Mouse (Mus musculus) heart, embryonic 11.5 days (tissue): ENCODE data around the gene Skap2. TPM values are rescaled to one million over a fixed set of nuclear protein-coding genes. Genes with fewer than 3 reads are reported as not detected.

Experiments
- ATAC-seq: fragments of 200-750 bp; cut with Nextera tagmentation; replicated peaks from 2 replicates; pipeline ENCODE4 v1.8.0; 2017; ENCODE audit warnings: moderate library complexity; ENCODE audit not compliant: insufficient number of reproducible peaks, low FRiP score, low TSS enrichment
- H3K27ac ChIP-seq: fragments of 300-500 bp; sonication (generic); 2 replicates; pipeline ENCODE4 v1.5.1; 2014; ENCODE audit warnings: mild to moderate bottlenecking, low read depth, low read length
- H3K27me3 ChIP-seq: fragments of 300-500 bp; sonication (generic); 2 replicates; pipeline ENCODE4 v1.6.1; 2014; ENCODE audit warnings: mild to moderate bottlenecking, low read length, mixed read lengths; ENCODE audit not compliant: control insufficient read depth, insufficient read depth
- H3K36me3 ChIP-seq: fragments of 300-500 bp; sonication (generic); 2 replicates; pipeline ENCODE4 v1.6.1; 2014; ENCODE audit warnings: mild to moderate bottlenecking, low read length, moderate library complexity, mixed read lengths; ENCODE audit not compliant: control insufficient read depth, insufficient read depth
- H3K4me1 ChIP-seq: fragments of 300-500 bp; sonication (generic); 2 replicates; pipeline ENCODE4 v1.6.1; 2014; ENCODE audit warnings: low read length; ENCODE audit not compliant: control insufficient read depth, insufficient read depth
- H3K4me2 ChIP-seq: fragments of 300-500 bp; sonication (generic); 2 replicates; pipeline ENCODE4 v1.6.1; 2014; ENCODE audit warnings: mild to moderate bottlenecking, moderate library complexity
- H3K4me3 ChIP-seq: fragments of 300-500 bp; sonication (generic); 2 replicates; pipeline ENCODE4 v1.5.1; 2014; ENCODE audit warnings: low read depth, low read length
- H3K9ac ChIP-seq: fragments of 300-500 bp; sonication (generic); 2 replicates; pipeline ENCODE4 v1.6.1; 2014; ENCODE audit warnings: mild to moderate bottlenecking, low read depth, low read length, moderate library complexity
- H3K9me3 ChIP-seq: fragments of 300-500 bp; sonication (generic); replicated peaks from 2 replicates; pipeline ENCODE4 v1.6.1; 2016; ENCODE audit warnings: low read length; ENCODE audit not compliant: control insufficient read depth
- WGBS: fragments of 180-500 bp; shearing (Covaris S2); extraction: QIAGEN DNeasy Blood & Tissue Kit; methylation state at CpG from one replicate; pipeline ENCODE4 v1.1.7; 2014; ENCODE audit not compliant: insufficient replicate concordance; 5-methylcytosine and 5-hydroxymethylcytosine counted together
- polyA plus RNA-seq: library from polyadenylated mRNA; unstranded; fragments of >200 nt; fragmentation: Nextera tagmentation; extraction: Ambion mirVana; gene quantifications from 2 replicates; pipeline ENCODE4 v1.2.1, GENCODE M21; 2014

Gene Skap2
- polyA plus RNA-seq, result 16.1 and 16.9 TPM in 2 replicates

DNA sequence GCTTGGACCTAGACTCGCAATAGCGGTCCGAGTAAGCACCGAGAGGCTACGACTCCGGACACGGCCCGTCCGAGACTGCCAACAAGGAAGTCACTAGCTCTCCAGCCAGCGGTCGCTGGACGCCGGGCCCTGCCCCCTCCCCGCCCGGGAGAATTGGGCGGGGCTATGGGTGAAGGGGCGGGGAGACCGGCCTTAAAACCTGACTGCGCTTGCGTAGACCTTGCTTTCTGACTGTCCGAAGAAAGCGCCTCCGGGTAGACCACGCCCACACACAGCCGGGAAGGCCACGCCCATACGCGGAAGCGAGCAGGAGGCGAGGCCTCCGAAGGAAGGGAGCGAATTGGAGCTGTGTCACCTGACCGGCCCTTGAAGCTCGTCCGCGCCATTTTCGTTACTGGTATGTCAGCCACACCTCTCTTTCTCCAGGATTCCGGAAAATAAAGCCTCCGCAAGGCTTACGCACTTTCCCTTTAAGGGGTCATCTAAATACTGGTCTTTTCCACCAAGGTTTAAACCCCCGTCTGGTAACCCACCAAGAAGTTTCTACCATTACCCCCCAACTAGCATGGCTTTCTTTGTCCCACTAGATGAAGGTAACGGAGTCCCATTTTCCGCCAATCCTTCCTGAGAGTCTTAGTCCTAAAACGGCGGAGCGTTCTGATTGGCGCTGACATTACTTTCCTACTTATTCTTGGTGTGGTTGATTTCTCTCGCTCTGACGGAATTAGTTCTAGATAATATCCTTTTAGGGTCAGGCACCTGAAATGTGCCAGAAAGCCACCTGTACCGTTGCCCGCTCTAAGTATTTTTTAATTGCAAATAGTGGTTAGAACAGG is at the start of gene Skap2:
Skap2 (minus strand) TSS at position 141 of the 836 bp plus-strand sequence.
- 1% methylated on average over 50 of the region's 51 CpGs for WGBS
- Histone ChIP-seq H3K36me3 (no peaks in the 10 kb centered on the region), H3K4me1 (no peaks in the 10 kb centered on the region), H3K9ac (peak within 1 kb of the TSS; percentile 57), H3K4me2 (peak within 1 kb of the TSS; percentile 82), H3K9me3 (no peaks in the 10 kb centered on the region), H3K27me3 (peaks cover 30% of the 10 kb centered on the region), H3K27ac (no peak within 1 kb of the TSS; the same call in 1 of the 2 replicates), H3K4me3 (peak within 1 kb of the TSS; percentile 77)
- peak; percentile 98 for ATAC-seq

DNA sequence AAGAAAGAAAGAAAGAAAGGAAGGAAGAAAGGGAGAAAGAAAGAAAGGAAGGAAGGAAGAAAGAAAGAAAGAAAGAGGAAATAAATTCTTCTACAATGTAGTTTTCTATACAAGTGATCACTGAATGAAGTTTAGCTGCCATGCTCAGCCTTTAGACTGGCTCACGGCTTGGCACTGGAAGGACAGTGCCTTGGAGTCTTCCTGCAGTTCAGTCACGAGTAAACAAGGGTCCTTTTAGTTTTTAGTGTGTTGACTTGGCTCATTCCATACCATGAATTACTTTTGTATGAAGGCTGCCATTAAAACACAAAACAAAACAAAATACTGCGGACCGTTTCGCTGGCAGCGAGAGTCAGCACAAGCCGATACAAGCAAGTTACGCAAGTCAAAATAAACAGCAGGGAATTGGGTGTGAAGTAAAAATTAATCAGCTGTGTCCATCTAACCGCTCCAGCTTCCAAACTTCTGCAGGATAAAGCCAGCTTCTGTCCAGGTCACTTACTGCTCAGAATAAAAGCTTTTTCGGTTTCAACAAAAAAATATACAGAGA is 46.6 kb upstream of the Skap2 start:
- WGBS, result 70% methylated on average over 10 of the region's 10 CpGs
- Histone ChIP-seq H3K4me1 (no peaks in the 10 kb centered on the region), H3K27ac (no peak overlapping the region), H3K4me2 (no peak overlapping the region), H3K4me3 (no peak overlapping the region), H3K9me3 (no peaks in the 10 kb centered on the region), H3K36me3 (no peaks in the 10 kb centered on the region), H3K9ac (no peak overlapping the region), H3K27me3 (peaks cover 16% of the 10 kb centered on the region; the same call in 1 of the 2 replicates)
- no peak for ATAC-seq

DNA sequence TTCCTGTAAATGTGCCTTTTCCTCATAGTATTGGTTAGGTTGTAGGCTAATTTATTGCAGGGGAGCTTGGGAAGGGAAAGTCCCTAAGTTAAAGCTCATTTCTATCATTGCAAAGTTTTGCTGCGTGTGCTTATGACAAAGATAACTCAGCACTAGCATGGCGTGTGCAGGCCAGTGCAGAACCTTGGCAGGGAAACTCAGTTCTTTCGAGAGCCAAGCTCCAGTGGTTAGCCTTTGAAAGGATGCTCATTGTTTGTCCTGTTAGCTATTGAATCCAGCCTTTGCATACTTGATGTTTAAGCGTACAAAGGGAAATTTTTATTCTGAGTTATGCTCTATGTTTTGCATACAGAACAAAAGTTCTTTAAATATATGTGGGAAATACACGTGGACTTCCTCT is 45.8 kb upstream of the Skap2 start:
- H3K9me3 ChIP-seq, result no peaks in the 10 kb centered on the region
- no peak overlapping the region for H3K4me3 ChIP-seq
- H3K27ac ChIP-seq, result no peak overlapping the region
- H3K27me3 ChIP-seq, result peaks cover 16% of the 10 kb centered on the region; the same call in 1 of the 2 replicates
- no peak overlapping the region for H3K4me2 ChIP-seq
- ATAC-seq, result no peak
- H3K36me3 ChIP-seq, result no peaks in the 10 kb centered on the region
- no peaks in the 10 kb centered on the region for H3K4me1 ChIP-seq
- no peak overlapping the region for H3K9ac ChIP-seq
- 69% methylated on average over 5 of the region's 5 CpGs for WGBS

DNA sequence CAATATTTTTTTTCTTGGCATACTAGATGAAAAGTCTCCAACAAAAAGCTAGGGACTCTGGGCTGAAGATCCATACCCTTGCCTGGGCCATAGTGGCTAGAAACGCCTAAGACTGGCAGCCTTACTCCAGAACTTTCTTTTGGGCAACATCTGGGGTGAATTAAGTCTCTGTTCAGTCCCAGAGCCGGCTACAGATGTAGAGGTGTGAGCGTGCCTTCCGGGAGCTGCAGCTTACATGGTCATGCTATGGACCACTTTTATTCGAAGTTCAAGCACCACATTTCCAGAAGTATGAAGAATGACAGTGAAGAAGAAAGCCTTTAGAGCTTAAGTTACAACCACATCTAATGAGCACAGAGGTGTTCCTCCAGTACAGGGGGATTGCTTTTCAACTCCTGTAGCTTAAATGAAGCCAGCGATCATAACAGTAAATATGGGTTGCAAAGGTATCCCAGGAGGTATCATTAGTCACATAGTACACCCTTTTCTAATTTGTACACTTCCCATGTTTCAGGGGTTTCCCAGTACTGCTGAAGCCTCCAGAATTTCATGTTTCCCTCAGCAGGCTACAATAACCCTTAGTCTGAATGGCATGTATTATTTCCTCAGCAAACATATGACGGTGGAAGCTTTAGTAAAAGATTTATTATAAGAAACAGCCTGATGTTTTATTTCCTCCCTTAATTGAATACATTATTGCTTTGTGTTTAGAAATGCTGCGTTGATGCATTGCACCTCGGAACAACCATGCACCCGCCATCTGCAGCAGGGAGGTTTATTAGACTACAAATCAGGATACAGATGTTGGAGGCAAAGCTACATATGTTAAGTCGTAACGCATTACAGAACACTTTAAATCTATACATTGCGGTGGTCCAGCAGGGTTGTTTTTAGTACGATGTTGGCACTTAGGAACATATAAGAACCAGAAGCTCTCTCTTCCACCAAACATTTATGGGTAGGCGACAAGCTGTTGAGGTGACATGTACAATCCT is 41.5 kb upstream of the Skap2 start:
- no peak overlapping the region for H3K4me2 ChIP-seq
- H3K9ac ChIP-seq, result no peak overlapping the region
- H3K36me3 ChIP-seq, result no peaks in the 10 kb centered on the region
- WGBS, result 75% methylated on average over 15 of the region's 15 CpGs
- H3K4me3 ChIP-seq, result no peak overlapping the region
- no peak overlapping the region for H3K27ac ChIP-seq
- no peak for ATAC-seq
- peaks cover 10% of the 10 kb centered on the region; the same call in 1 of the 2 replicates for H3K27me3 ChIP-seq
- H3K4me1 ChIP-seq, result no peaks in the 10 kb centered on the region
- H3K9me3 ChIP-seq, result no peaks in the 10 kb centered on the region

DNA sequence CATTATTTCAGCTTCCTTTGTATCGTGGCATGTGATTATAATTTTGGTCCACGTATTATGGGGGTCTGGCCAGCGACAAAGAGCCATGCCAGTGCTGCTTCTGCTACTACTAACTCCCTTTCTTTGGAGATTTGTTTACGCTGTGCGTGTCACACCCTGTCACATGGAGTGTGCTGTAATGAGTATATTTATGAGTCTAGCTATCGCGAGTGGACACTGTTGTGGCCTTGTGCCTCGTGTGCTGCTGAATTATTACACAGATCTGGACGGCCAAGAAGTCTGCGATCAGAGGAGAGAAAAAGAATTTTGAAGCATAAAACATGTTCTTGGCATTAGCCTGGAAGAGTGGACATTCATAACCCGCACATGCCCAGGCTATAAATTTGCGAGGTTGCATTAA is 37.7 kb upstream of the Skap2 start:
- H3K4me1 ChIP-seq, result no peaks in the 10 kb centered on the region
- H3K27me3 ChIP-seq, result no peaks in the 10 kb centered on the region
- no peak overlapping the region for H3K27ac ChIP-seq
- H3K9me3 ChIP-seq, result no peaks in the 10 kb centered on the region
- no peaks in the 10 kb centered on the region for H3K36me3 ChIP-seq
- no peak overlapping the region for H3K9ac ChIP-seq
- H3K4me3 ChIP-seq, result no peak overlapping the region
- no peak overlapping the region for H3K4me2 ChIP-seq
- no peak for ATAC-seq
- 83% methylated on average over 12 of the region's 12 CpGs for WGBS

DNA sequence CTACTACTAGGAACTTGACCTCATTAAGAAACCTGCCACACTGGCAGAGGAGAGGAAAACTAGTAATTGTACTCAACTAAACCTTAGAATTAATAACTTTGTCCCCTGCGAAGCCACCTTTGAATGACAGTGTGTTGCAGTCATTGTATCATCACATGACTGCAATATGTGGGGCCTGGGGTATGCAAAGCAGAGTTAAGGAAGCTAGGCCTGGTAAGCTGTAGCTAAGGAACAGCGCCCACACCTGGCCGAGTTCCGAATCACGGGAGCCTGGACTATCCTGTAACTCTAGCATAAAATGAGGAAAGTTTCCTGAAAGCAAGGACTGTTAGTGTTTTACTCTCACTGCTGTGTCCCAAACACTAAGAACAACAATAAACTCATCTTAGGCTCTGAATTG is 33.2 kb upstream of the Skap2 start:
- WGBS, result 43% methylated on average over 5 of the region's 5 CpGs
- H3K36me3 ChIP-seq, result no peaks in the 10 kb centered on the region
- no peak overlapping the region for H3K4me2 ChIP-seq
- H3K9me3 ChIP-seq, result no peaks in the 10 kb centered on the region
- ATAC-seq, result no peak
- no peaks in the 10 kb centered on the region for H3K4me1 ChIP-seq
- no peaks in the 10 kb centered on the region for H3K27me3 ChIP-seq
- no peak overlapping the region for H3K4me3 ChIP-seq
- H3K27ac ChIP-seq, result no peak overlapping the region
- no peak overlapping the region for H3K9ac ChIP-seq

DNA sequence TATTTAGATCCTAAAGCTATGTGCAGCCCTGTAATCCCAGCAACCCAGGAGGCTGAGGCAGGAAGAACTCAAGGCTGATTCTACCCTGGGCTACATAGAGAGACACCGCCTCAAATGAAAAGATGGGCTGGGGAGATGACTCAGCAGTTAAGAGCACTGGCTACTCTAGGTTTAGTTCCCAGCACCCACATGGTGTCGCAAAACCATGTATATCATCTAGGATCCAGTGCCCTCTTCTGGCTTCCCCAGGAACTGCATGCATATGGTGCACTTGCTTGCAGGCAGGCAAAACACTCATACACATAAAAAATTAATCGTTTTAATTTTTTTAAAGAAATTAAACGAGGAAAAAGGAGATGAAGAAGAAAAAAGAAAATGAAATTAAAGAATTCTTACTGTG is 23.7 kb upstream of the Skap2 start:
- Histone ChIP-seq H3K27ac (no peak overlapping the region), H3K4me1 (no peaks in the 10 kb centered on the region), H3K9me3 (no peaks in the 10 kb centered on the region), H3K36me3 (no peaks in the 10 kb centered on the region), H3K27me3 (no peaks in the 10 kb centered on the region), H3K4me2 (no peak overlapping the region), H3K9ac (no peak overlapping the region), H3K4me3 (no peak overlapping the region)
- no peak for ATAC-seq
- 77% methylated on average over 4 of the region's 4 CpGs for WGBS

DNA sequence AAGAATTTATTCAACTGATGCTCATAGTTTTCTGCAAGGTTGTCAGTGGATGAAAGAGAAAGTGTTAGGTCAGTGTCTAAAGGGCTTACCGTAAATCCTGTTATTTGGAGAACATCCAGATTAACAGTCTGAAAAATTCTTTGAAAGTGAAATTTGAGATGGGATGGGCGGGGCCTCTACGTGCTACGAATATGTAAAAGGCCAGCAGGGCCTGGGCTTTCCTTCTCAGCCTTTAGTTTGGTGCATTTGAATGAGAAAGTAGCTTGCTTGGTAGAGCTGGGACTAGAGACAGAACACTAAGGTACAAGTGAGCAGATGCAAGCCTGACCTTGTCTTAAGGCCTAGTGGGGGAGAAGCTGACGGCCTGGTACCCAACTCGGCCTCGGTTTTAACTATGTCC is 18.8 kb upstream of the Skap2 start:
- no peaks in the 10 kb centered on the region for H3K4me1 ChIP-seq
- H3K4me3 ChIP-seq, result no peak overlapping the region
- no peaks in the 10 kb centered on the region for H3K9me3 ChIP-seq
- WGBS, result 48% methylated on average over 7 of the region's 7 CpGs
- H3K9ac ChIP-seq, result no peak overlapping the region
- H3K4me2 ChIP-seq, result no peak overlapping the region
- H3K36me3 ChIP-seq, result no peaks in the 10 kb centered on the region
- H3K27me3 ChIP-seq, result no peaks in the 10 kb centered on the region
- no peak for ATAC-seq
- H3K27ac ChIP-seq, result no peak overlapping the region
